Mouse (Mus musculus) embryonic facial prominence, embryonic 13.5 days (tissue): Measurements from ENCODE around the gene Pbx2. TPM values are rescaled to one million over a fixed set of nuclear protein-coding genes. Genes with fewer than 3 reads are reported as not detected.

Experiments used
- ATAC-seq: fragments of 200-750 bp; cut with Nextera tagmentation; 2 replicates; pipeline ENCODE4 v1.8.0; 2017; ENCODE audit warnings: low read depth; ENCODE audit not compliant: insufficient number of reproducible peaks, insufficient read depth, low FRiP score, low TSS enrichment
- H3K27ac ChIP-seq: fragments of 300-500 bp; sonication (generic); 2 replicates; pipeline ENCODE4 v1.5.1; 2015; ENCODE audit warnings: moderate library complexity, mild to moderate bottlenecking, inconsistent platforms
- H3K27me3 ChIP-seq: fragments of 300-500 bp; sonication (generic); 2 replicates; pipeline ENCODE4 v1.6.1; 2015; ENCODE audit warnings: mild to moderate bottlenecking, inconsistent platforms
- H3K36me3 ChIP-seq: fragments of 300-500 bp; sonication (generic); 2 replicates; pipeline ENCODE4 v1.6.1; 2015; ENCODE audit warnings: mild to moderate bottlenecking, inconsistent platforms
- H3K4me1 ChIP-seq: fragments of 300-500 bp; sonication (generic); 2 replicates; pipeline ENCODE4 v1.6.1; 2015; ENCODE audit warnings: inconsistent platforms
- H3K4me2 ChIP-seq: fragments of 300-500 bp; sonication (generic); 2 replicates; pipeline ENCODE4 v1.6.1; 2015; ENCODE audit warnings: moderate library complexity, mild to moderate bottlenecking, inconsistent platforms
- H3K4me3 ChIP-seq: fragments of 300-500 bp; sonication (generic); 2 replicates; pipeline ENCODE4 v1.5.1; 2015; ENCODE audit warnings: mild to moderate bottlenecking, inconsistent platforms
- H3K9ac ChIP-seq: fragments of 300-500 bp; sonication (generic); 2 replicates; pipeline ENCODE4 v1.6.1; 2015; ENCODE audit warnings: mild to moderate bottlenecking, inconsistent platforms
- H3K9me3 ChIP-seq: fragments of 300-500 bp; sonication (generic); 2 replicates; pipeline ENCODE4 v1.6.1; 2016; ENCODE audit warnings: inconsistent platforms
- WGBS: fragments of 180-500 bp; shearing (Covaris S2); methylation state at CpG from one replicate; pipeline ENCODE4 v1.1.7; 2015; ENCODE audit warnings: mixed read lengths; 5-methylcytosine and 5-hydroxymethylcytosine counted together
- polyA plus RNA-seq: library from polyadenylated mRNA; unstranded; fragments of >200 nt; fragmentation: Nextera tagmentation; extraction: Ambion mirVana; gene quantifications from 2 replicates; pipeline ENCODE4 v1.2.1, GENCODE M21; 2015

Gene Pbx2
- polyA plus RNA-seq, 1 experiment from 2014 or later = 19.2 TPM

DNA sequence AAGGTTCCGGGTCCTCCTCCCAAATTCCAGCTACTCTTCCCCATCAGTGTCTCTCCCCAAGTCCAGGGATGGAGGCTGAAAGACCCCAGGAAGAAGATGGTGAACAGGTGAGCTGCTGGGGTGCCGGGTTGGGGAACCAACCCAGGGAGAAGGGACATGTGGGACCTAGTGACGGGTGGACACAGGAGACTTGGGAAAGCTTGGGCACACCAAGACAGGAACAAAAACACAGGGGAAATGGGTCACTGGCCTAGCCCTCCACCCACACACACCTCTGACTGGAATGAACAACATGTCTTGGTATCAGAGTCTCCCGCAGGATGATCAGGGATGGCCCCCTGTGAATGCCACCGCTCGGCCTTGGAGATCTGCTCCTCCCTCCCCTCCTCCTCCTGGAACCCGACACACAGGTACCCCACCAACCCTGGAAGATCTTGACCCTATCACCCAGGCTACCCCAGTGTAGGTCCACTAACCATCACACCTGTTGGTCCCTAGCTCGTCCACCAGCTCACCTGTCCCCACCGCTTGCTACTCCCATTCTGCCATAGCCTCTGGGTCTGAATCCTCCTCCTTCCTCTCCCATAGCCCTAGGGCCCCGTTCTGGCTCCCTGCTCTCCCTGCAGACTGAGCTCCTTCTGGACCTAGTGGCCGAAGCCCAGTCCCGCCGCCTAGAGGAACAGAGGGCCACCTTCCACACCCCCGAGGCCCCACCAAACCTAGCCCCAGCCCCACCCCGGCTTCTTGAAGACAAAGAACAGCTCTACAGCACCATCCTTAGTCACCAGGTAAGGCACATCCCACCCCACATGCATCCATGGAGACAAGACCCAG lies 695 bp upstream of the Pbx2 start:
- H3K27ac ChIP-seq = peak overlapping the region; percentile 99; the same call in 1 of the 2 replicates
- H3K36me3 ChIP-seq = peaks cover 15% of the 10 kb centered on the region
- H3K27me3 ChIP-seq = no peaks in the 10 kb centered on the region
- H3K4me3 ChIP-seq = no peak overlapping the region; the same call in 1 of the 2 replicates
- peak overlapping the region; percentile 96 for H3K4me2 ChIP-seq
- H3K9me3 ChIP-seq = no peaks in the 10 kb centered on the region
- 0 out of 2 replicates have a peak overlapping the region, but pooled peaks have one; percentile 97 for H3K9ac ChIP-seq
- peaks cover 69% of the 10 kb centered on the region for H3K4me1 ChIP-seq
- no peak for ATAC-seq
- WGBS = 59% methylated on average over 15 of the region's 15 CpGs

DNA sequence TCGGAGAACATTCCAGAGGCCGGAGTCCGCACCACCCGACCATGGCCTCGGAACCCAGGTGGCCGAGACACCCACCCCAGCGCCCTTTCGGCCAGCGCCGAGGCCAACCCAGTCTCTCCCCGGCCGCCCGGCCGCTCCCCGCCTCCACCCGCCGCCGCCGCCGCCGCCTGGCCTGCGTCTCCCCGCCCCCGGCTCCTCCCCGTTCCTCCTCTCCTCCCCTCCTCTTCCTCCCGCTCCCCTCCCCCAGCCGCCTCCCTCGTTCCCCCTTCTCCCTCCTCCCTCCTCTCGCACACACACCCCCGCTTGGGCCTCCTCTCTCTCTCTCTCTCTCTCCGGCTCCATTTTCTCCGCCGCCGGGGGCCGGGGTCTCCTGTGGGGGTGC lies 919 bp downstream of the Pbx2 start:
- ATAC-seq = peak; percentile 23; the same call in 1 of the 2 replicates
- H3K27ac ChIP-seq = peak overlapping the region; percentile 99
- H3K4me3 ChIP-seq = peak overlapping the region; percentile 86
- H3K36me3 ChIP-seq = peaks cover 28% of the 10 kb centered on the region
- peak overlapping the region; percentile 97 for H3K9ac ChIP-seq
- peak overlapping the region; percentile 96 for H3K4me2 ChIP-seq
- no peaks in the 10 kb centered on the region for H3K27me3 ChIP-seq
- no peaks in the 10 kb centered on the region for H3K9me3 ChIP-seq
- 1% methylated on average over 20 of the region's 35 CpGs for WGBS
- H3K4me1 ChIP-seq = peaks cover 72% of the 10 kb centered on the region

DNA sequence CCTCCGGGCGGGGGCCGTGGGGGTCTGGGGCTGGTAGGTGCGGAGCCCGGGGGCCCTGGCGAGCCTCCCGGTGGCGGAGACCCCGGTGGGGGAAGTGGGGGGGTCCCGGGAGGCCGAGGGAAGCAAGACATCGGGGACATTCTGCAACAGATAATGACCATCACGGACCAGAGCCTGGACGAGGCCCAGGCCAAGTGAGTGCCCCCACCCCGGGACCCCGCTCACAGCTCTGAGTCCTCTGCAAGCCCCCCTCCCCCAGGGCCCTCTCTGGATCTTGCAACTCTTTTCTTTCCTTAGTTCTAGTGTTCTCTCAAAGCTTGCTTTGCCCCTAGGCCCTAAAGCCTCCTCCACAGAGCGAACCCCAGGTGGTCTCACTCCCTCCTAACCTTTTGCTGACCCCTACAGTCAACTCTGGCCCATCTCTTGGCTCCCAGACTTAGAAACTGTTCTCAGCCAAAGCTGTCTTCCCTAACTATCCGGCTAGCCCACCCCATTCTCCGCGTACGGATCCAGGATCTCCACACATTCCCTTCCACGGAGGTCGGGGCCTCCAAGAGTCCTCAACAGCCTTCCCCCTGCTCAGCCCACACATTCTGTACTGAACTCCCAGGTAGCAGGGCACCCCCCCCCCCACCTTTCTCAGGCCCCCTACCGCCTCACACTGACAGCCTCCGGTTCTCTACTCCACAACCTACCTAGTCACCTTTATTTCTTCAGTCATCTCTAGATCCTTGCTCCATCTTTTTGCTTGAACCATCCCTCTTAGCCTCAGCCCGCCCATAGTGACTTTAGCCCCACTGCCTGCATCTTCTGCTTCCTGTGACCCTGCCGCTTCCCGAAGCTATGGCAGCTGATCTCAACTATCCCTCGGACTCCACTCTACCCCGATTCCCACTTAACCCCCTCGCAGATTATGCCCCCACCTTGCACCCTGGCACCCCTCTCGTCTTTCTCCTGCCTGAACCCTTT lies 1.8 kb downstream of the Pbx2 start:
- H3K9ac ChIP-seq = peak overlapping the region; percentile 97
- H3K9me3 ChIP-seq = no peaks in the 10 kb centered on the region
- H3K27me3 ChIP-seq = no peaks in the 10 kb centered on the region
- H3K4me3 ChIP-seq = peak overlapping the region; percentile 86
- ATAC-seq = no peak
- peak overlapping the region; percentile 99 for H3K27ac ChIP-seq
- under 1% methylated on average over 32 of the region's 32 CpGs for WGBS
- H3K4me1 ChIP-seq = peaks cover 78% of the 10 kb centered on the region
- H3K36me3 ChIP-seq = peaks cover 28% of the 10 kb centered on the region
- peak overlapping the region; percentile 96 for H3K4me2 ChIP-seq

GRCm38 (mm10) chr17:34593752-34594525 lies 2.9 kb downstream of the Pbx2 start:
- Histone ChIP-seq H3K27me3 (no peaks in the 10 kb centered on the region), H3K4me3 (peak overlapping the region; percentile 86), H3K9me3 (no peaks in the 10 kb centered on the region), H3K4me2 (peak overlapping the region; percentile 96), H3K36me3 (peaks cover 30% of the 10 kb centered on the region), H3K27ac (peak overlapping the region; percentile 99; the same call in 1 of the 2 replicates), H3K4me1 (peaks cover 76% of the 10 kb centered on the region), H3K9ac (peak overlapping the region; percentile 97)
- ATAC-seq = no peak
- WGBS = 39% methylated on average over 31 of the region's 34 CpGs

GRCm38 (mm10) chr17:34596098-34596497 lies 5.0 kb downstream of the Pbx2 start:
- Histone ChIP-seq H3K4me3 (no peak overlapping the region), H3K27ac (no peak overlapping the region), H3K4me2 (no peak overlapping the region), H3K4me1 (peaks cover 56% of the 10 kb centered on the region), H3K36me3 (peaks cover 46% of the 10 kb centered on the region), H3K9me3 (no peaks in the 10 kb centered on the region), H3K9ac (no peak overlapping the region), H3K27me3 (no peaks in the 10 kb centered on the region)
- no peak for ATAC-seq
- 70% methylated on average over 8 of the region's 8 CpGs for WGBS

- 12% methylated on average over 6 of the region's 6 CpGs for WGBS
- Histone ChIP-seq H3K9me3 (no peaks in the 10 kb centered on the region), H3K27ac (peak within 1 kb of the TSS; percentile 7), H3K4me1 (peaks cover 57% of the 10 kb centered on the region), H3K4me2 (peak within 1 kb of the TSS; percentile 9; the same call in 1 of the 2 replicates), H3K9ac (peak within 1 kb of the TSS; percentile 44; the same call in 1 of the 2 replicates), H3K36me3 (peaks cover 57% of the 10 kb centered on the region), H3K27me3 (no peaks in the 10 kb centered on the region), H3K4me3 (no peak within 1 kb of the TSS)
- ATAC-seq = no peak
Observed at GRCm38 (mm10) chr17:34597566-34598095, 6.6 kb downstream of the Pbx2 start, which contains the start of gene Ager. Ager (plus strand) TSS chr17:34597862.

DNA sequence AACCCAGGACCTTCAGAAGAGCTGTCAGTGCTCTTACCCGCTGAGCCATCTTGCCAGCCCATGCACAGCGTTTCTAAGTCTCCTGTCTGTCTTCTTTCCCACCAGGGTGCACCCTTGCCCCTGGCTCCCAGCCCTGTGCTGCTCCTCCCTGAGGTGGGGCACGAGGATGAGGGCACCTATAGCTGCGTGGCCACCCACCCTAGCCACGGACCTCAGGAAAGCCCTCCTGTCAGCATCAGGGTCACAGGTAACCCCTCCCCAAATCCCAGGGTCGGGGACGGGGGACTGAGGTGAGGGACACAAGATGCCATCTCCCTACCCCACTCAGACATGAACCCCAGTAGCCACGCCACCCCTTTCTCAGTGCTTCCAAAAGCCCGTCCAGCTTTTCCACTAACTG lies 8.8 kb downstream of the Pbx2 start:
- no peak overlapping the region for H3K4me2 ChIP-seq
- 78% methylated on average over 9 of the region's 9 CpGs for WGBS
- H3K27ac ChIP-seq = no peak overlapping the region
- H3K27me3 ChIP-seq = no peaks in the 10 kb centered on the region
- H3K36me3 ChIP-seq = peaks cover 47% of the 10 kb centered on the region
- no peaks in the 10 kb centered on the region for H3K9me3 ChIP-seq
- H3K4me3 ChIP-seq = no peak overlapping the region
- H3K9ac ChIP-seq = no peak overlapping the region
- ATAC-seq = no peak
- peaks cover 48% of the 10 kb centered on the region for H3K4me1 ChIP-seq

GRCm38 (mm10) chr17:34601796-34602195 lies 10.7 kb downstream of the Pbx2 start:
- H3K27me3 ChIP-seq = no peaks in the 10 kb centered on the region
- H3K27ac ChIP-seq = no peak overlapping the region
- ATAC-seq = no peak
- peaks cover 30% of the 10 kb centered on the region for H3K36me3 ChIP-seq
- WGBS = 82% methylated on average over 12 of the region's 12 CpGs
- peak overlapping the region; percentile 86; the same call in 1 of the 2 replicates for H3K4me2 ChIP-seq
- no peaks in the 10 kb centered on the region for H3K9me3 ChIP-seq
- peaks cover 40% of the 10 kb centered on the region for H3K4me1 ChIP-seq
- H3K4me3 ChIP-seq = peak overlapping the region; percentile 90; the same call in 1 of the 2 replicates
- no peak overlapping the region for H3K9ac ChIP-seq

DNA sequence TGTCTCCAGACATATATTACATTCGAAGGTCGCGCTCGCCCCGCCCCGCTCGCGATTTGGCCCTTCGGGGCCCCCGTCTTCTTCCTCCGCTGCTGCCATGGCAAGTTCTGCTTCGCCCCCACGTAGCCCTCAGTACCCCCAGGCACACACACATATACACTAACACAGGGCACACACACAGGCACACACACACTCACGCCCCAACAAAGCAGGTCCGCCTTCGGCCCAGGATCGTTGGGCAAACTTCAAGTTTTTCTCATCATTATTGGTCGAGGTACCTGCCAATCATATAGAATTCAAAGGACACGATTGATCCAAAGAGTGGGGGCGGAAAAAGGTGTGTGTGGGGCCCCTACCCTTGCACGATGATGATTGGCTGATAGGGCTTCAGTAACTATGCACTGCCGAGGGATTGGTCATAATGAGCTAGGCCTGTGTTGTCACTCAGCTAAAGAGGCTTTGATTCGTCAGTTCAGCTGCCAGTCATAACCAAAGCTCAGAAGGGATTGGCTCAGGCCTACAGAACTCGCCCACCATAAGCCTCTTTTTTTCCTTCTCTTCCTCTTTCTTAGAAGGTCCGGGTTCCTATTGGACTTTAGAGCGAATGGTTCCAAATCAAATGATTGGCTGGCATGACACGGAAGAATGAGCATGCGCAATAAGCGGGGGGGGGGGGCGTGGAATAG lies 12.5 kb downstream of the Pbx2 start, which contains the start of gene Rnf5:
Gene Rnf5, minus strand, starts transcription at position 316 of the 686 bp plus-strand sequence.
- Histone ChIP-seq H3K27ac (peak within 1 kb of the TSS; percentile 89), H3K27me3 (no peaks in the 10 kb centered on the region), H3K4me2 (peak within 1 kb of the TSS; percentile 95), H3K9me3 (no peaks in the 10 kb centered on the region), H3K9ac (peak within 1 kb of the TSS; percentile 92), H3K36me3 (peaks cover 33% of the 10 kb centered on the region), H3K4me3 (peak within 1 kb of the TSS; percentile 90), H3K4me1 (peaks cover 39% of the 10 kb centered on the region)
- WGBS = under 1% methylated on average over 30 of the region's 30 CpGs
- ATAC-seq = peak; percentile 96

DNA sequence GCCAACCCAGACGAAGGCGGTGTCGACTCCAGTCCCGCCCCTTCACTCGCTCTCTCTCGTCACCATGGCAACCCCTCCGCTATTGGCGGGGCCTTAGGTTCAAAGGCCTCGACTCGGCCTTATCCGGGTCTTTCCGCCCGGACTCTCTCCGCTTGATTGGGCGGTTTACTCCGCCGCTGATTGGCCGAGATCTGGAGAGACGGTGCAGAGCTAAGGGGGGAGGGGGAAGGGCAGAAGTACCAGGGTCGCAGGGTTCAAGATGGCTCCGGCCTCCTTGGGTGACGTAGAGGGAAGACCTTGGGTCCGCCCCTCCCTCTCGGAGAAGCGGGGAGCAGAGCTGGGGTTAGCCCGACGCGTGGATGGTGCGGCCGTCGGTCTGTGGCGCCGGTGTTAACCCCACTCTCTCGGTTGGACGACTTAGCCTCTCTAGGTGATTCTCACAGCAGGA lies 13.0 kb downstream of the Pbx2 start, which contains the start of gene Agpat1:
Gene Agpat1, plus strand, starts transcription at position 202 of the 448 bp plus-strand sequence.
- Histone ChIP-seq H3K27ac (peak within 1 kb of the TSS; percentile 89), H3K4me2 (peak within 1 kb of the TSS; percentile 95), H3K9me3 (no peaks in the 10 kb centered on the region), H3K9ac (peak within 1 kb of the TSS; percentile 92), H3K36me3 (peaks cover 30% of the 10 kb centered on the region), H3K4me1 (peaks cover 41% of the 10 kb centered on the region), H3K27me3 (no peaks in the 10 kb centered on the region), H3K4me3 (peak within 1 kb of the TSS; percentile 90)
- ATAC-seq = peak; percentile 84
- WGBS = under 1% methylated on average over 35 of the region's 35 CpGs
